Mouse (Mus musculus): ENCODE data around the gene Mtmr3.

Gene Mtmr3

GRCm38 (mm10) chr11:4536645-4537044 is 58.0 kb downstream of the Mtmr3 start:
- in situ Hi-C loops (cut with MboI; ENCODE audit: low sequenced_read_pairs) = no loop called here

DNA sequence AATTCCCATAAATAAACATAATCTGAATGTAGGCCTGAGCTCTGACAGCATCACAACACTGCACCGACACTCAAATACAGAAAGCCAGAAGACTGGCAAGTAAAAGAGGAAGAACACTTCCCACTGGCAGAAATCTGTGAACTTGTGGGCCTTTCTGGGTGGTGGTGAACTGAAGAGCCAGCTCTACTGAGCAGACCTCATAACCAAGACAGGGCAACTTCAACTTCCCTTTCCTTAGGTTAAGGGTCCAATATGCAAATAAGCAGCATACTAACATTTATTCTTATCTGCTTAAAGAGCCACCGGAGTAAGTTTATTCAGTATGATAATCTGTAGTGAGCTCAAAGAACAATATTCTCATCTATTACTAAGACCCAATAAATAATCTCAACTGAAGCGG is 67.5 kb downstream of the Mtmr3 start:
- in situ Hi-C loops (cut with MboI; ENCODE audit: low sequenced_read_pairs) = no loop called here

DNA sequence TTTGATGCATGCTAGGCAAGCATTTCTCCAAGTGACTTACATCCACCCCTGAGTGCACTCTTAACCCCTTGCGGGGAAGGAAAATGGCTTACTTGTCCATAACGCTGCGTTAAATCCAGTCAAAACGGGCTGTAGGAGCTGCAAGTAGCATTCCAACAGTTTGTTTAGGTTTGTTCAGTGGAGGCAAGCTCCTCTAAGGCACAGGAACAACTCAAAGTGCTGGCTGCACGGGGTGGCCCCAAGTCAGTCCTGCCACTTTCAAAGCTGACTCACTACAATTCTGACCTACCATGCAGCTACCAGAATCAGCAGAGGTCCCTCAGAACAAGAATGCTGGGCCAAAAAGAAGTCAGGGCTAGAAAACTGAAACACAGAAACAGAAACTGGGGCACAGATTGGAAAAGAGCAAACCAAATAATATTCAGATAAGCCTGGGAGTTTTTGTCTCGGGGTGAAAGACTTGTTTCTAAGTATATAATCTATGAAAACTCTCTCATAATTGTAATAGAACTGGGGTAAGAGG is 72.5 kb downstream of the Mtmr3 start:
- in situ Hi-C loops (cut with MboI; ENCODE audit: low sequenced_read_pairs) = no loop called here

DNA sequence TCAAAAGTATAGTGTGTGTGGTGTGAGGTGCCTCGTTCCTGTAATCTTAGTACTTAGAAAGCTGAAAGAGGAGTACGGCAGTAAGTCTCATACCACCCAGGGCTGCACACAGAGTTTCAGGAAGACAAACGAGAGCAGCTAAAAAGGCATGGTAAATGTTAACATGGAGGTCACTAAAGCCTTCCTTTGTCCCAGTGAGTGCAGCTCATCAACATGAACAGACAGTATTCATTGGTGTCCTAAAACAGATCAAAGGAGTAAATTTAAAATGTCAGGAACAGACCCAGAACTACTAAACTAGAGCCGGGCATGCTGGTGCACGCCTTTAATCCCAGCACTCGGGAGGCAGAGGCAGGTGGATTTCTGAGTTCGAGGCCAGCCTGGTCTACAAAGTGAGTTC is 75.7 kb downstream of the Mtmr3 start:
- in situ Hi-C loops (cut with MboI; ENCODE audit: low sequenced_read_pairs) = no loop called here

GRCm38 (mm10) chr11:4507421-4507820 is 87.2 kb downstream of the Mtmr3 start:
- in situ Hi-C loops (cut with MboI; ENCODE audit: low sequenced_read_pairs) = no loop called here

DNA sequence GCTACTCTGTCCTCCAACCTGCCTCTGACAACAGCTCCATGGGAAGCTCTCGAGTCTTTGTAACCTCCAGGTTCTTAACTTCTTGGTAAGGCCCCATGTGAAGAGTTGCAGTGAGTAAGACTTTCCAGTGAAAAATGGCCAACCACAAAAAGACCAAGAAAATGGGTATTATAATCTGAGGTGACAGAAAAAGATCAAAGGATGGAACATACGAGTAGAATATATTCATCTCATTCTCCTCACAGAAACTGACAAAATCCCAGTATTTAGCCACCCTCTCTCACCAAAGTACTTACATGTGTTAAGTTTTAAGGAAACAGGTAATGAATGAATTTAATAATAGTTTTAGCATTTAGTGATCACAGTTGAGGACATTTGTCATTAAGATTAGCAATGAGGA is 88.2 kb downstream of the Mtmr3 start:
- in situ Hi-C loops (cut with MboI; ENCODE audit: low sequenced_read_pairs) = no loop called here

DNA sequence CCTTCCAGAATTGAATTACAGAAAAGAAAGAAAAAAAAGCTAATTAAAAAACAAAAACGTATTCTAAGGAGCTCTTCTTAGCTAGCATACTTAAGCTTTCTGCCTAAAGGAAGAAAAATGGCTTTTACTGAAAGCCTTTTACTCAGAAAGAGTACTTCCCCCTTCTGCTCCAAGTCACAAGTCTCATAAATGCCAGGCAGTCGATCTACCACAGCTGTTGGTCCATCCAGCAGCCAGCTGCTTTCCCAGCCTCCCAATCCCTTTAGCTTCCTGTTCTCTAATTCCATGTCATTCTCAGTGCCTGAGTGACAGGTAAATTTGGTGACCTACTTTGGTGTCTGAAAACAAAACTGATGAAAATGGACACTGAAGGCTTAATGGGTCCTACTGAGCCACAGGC is 92.5 kb downstream of the Mtmr3 start:
- in situ Hi-C loops (cut with MboI; ENCODE audit: low sequenced_read_pairs) = no loop called here

DNA sequence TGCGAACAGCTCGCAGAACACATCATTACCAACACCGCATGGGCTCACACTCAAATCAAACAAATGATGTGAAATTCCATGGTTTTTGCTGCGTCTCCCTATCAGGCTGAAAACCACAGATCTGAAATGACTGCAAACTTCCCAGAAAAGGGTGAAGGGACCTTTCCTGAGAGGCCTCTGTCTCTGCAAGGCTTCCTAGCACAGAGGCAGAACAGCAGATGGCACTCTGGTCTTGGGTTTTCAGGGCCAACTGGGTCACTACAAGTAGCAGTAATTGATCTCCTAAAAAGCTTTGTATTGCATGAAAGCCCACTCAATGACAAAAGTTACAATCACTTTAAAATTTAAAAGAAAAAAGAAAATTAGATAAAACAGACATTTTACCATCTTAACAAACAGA is 93.8 kb downstream of the Mtmr3 start:
- in situ Hi-C loops (cut with MboI; ENCODE audit: low sequenced_read_pairs) = no loop called here

DNA sequence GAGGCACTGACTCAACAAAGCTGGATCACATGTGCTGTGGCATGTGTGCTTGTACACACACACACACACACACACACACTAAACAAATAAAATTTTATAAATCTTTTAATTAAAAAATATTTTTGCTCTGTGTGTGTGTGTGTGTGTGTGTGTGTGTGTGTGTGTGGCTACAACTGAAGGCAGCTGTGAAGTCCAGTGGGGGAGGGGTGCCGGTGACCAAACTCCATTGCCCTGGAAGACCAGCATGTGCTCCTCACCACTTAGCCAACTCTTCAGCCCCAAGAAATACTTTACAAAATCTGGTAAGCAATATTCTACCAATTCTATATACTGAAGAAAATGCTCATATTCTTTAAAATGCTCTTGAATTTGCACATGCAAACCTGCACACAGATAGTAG is 94.4 kb downstream of the Mtmr3 start:
- in situ Hi-C loops (cut with MboI; ENCODE audit: low sequenced_read_pairs) = no loop called here

GRCm38 (mm10) chr11:4499456-4499855 is 95.2 kb downstream of the Mtmr3 start:
- in situ Hi-C loops (cut with MboI; ENCODE audit: low sequenced_read_pairs) = no loop called here

- in situ Hi-C loops (cut with MboI; ENCODE audit: low sequenced_read_pairs) = no loop called here
Measured at GRCm38 (mm10) chr11:4498774-4499173, 95.9 kb downstream of the Mtmr3 start.

GRCm38 (mm10) chr11:4497501-4498118 is 97.1 kb downstream of the Mtmr3 start:
- in situ Hi-C loops (cut with MboI; ENCODE audit: low sequenced_read_pairs) = no loop called here

DNA sequence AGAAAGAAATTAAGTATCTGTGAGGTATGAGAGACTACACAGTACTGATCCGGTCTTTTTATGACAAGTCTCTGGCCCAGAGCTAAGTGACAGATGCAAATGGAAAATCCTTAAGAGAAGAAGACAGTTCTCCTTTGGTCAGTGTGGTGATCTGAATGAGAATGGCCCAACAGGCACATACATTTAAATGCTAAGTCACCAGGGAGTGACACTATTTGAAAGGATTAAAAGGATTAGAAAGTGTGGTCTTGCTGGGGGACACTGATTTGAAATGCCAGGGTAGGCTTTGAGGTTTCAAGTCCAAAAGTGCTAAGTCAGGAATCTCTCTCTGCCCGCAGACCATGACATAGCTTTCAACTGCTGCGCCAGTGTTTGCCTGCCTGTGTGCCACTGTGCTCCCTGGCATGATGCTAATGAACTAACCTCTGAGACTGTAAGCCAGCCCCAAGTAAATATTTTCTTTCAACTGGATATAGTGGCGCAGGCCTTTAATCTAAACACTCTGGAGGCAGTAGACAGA is 99.6 kb downstream of the Mtmr3 start:
- in situ Hi-C loops (cut with MboI; ENCODE audit: low sequenced_read_pairs) = no loop called here

DNA sequence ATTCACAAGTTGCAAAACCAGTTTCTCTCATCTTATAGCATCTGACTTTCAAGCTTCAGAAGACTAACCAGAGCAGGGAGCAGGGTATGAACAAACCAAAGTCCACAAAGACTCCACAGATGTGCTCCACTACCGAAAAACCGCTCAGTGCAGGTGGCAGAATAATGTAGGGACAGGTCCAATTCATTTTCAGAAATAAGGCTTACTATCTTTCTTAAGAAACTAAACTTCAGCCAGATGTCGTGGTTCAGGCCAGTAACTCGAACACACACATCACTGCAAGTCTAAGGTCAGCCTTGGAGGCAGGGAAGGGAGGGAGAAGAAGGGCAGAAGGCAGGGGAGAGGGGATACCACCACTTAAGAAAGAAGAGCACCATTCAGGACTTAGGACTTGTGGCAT is 105.5 kb downstream of the Mtmr3 start:
- in situ Hi-C loops (cut with MboI; ENCODE audit: low sequenced_read_pairs) = no loop called here

- in situ Hi-C loops (cut with MboI; ENCODE audit: low sequenced_read_pairs) = no loop called here
Measured at GRCm38 (mm10) chr11:4488798-4489197, 105.9 kb downstream of the Mtmr3 start.

DNA sequence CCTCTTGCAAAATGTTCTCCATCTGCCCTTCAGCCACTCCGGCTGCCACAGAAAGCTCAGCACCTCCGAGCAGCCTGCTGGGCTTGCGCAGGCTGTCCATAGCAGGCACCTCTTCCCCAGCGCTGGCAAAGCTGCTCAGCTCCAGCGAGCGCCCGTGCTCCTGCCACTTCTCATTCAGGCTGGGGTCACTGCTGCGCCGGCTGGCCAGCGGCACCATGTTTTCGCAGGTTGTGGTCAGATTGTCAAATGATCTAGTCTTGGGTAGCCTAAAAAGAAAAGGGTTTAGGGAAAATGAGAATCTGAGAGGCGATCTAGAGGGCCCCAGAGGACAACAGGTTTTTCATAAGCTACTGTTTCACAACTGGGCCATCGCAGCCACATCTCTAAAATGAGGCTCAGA is 106.3 kb downstream of the Mtmr3 start:
- in situ Hi-C loops (cut with MboI; ENCODE audit: low sequenced_read_pairs) = no loop called here

- in situ Hi-C loops (cut with MboI; ENCODE audit: low sequenced_read_pairs) = no loop called here
Measured at GRCm38 (mm10) chr11:4487401-4487965, 107.2 kb downstream of the Mtmr3 start.

- in situ Hi-C loops (cut with MboI; ENCODE audit: low sequenced_read_pairs) = no loop called here
Measured at GRCm38 (mm10) chr11:4484541-4484940, 110.1 kb downstream of the Mtmr3 start.

- in situ Hi-C loops (cut with MboI; ENCODE audit: low sequenced_read_pairs) = no loop called here
Measured at GRCm38 (mm10) chr11:4482641-4483040, 112.0 kb downstream of the Mtmr3 start.

GRCm38 (mm10) chr11:4476184-4476697 is 118.4 kb downstream of the Mtmr3 start:
- in situ Hi-C loops (cut with MboI; ENCODE audit: low sequenced_read_pairs) = no loop called here

DNA sequence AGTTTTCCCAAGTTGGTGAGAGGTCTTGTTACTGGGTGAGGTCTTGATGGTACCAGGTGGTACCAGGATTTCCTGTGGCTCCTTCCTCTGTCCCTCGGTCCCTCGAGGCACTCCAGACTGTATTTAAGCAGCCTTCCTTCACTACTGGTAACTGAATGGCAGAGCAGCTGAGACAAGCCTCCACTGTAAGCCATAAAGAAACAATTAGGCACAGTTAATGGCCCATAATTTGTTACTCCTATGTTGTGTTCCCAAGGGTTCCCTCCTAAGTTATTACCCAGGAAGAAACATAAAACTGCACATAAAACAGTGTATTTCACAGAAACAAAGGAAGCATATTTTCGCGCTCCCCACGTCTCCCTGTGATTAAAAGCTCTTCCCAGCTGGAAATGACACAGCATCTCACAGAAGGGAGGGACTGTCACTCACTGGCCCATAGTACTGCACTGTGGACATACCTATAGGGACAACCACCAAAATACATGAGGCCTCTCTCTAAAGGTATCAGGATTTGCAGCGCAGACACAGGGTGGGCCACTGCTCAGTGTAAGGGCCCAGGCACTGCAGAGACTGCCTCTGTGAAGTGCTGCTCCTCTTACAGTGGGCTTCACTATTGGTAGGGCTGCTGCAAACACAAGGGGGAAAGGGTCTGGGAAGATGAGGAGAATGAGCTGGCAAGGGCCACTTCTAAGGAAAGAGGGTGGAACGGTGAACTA is 122.0 kb downstream of the Mtmr3 start:
- in situ Hi-C loops (cut with MboI; ENCODE audit: low sequenced_read_pairs) = loop anchor here (5.0 kb wide), 1 partner anchor 1695 kb away; no protein-coding TSS in a partner anchor

- in situ Hi-C loops (cut with MboI; ENCODE audit: low sequenced_read_pairs) = loop anchor here (5.0 kb wide), 1 partner anchor 1696 kb away; no protein-coding TSS in a partner anchor
Measured at GRCm38 (mm10) chr11:4471734-4472133, 122.9 kb downstream of the Mtmr3 start.
